Mouse (Mus musculus) erythroblast, embryonic 14.5 days (primary cell): ENCODE results near the gene Ypel2.

ENCODE experiments used
- GATA1 ChIP-seq: IDR thresholded peaks from 2 replicates; pipeline ENCODE4 v1.6.1; 2012; ENCODE audit warnings: low read length, inconsistent platforms, mixed read lengths
- TAL1 ChIP-seq: IDR thresholded peaks from 3 replicates; pipeline ENCODE4 v1.6.1; 2012; ENCODE audit warnings: low read length, inconsistent platforms, mixed read lengths

- TF ChIP-seq TAL1, result no peak
- no peak for TF ChIP-seq GATA1
Observed at GRCm38 (mm10) chr11:86905261-86905660, 88.2 kb downstream of the Ypel2 start.
